Mouse (Mus musculus): ENCODE results near the gene Hmcn2.

GRCm38 (mm10) chr2:31299266-31299665 is 14.9 kb upstream of the Hmcn2 start:
- TF ChIP-seq POLR2A (IDR thresholded peaks at IDR 0.05; ENCODE audit: low read depth, low read length) (no peak), CTCF (IDR thresholded peaks at IDR 0.05; ENCODE audit: extremely low read depth, insufficient read length, insufficient replicate concordance, low read depth, low read length) (peak; percentile 44; the same call in 1 of the 2 replicates)
